Comparison of ENCODE assay signal across 8 mouse cellular contexts in genomic region chr12:30596818-30597407, GRCm38 (mm10). TPM values are rescaled to one million over a fixed set of nuclear protein-coding genes. Genes with fewer than 3 reads are reported as not detected.
DNase-seq lines count a peak whose midpoint lies in the region; ATAC-seq and TF ChIP-seq lines count a peak whose summit lies in the region.

No protein-coding gene starts in this region.

- 34% methylated on average over 8 of the region's 8 CpGs for WGBS in bone marrow, adult 2 months
- WGBS in hindbrain, embryonic 16.5 days, result 38% methylated on average over 8 of the region's 8 CpGs
- WGBS in midbrain, postnatal 0 days, result 39% methylated on average over 8 of the region's 8 CpGs

- no peaks in the 10 kb centered on the region for H3K4me1 ChIP-seq in bone marrow, adult 2 months (ENCODE audit: control insufficient read depth, insufficient read depth, low read length)
- H3K4me1 ChIP-seq in embryonic fibroblast, embryonic 13.5 days (ENCODE audit: control insufficient read depth, insufficient read depth, low read length), result no peaks in the 10 kb centered on the region; the same call in 1 of the 2 replicates
- no peaks in the 10 kb centered on the region for H3K4me1 ChIP-seq in hindbrain, embryonic 16.5 days (ENCODE audit: control insufficient read depth, insufficient read depth, low read depth, low read length)
- no peaks in the 10 kb centered on the region for H3K4me1 ChIP-seq in midbrain, postnatal 0 days (ENCODE audit: insufficient read depth, low read length)

- no peaks in the 10 kb centered on the region for H3K9me3 ChIP-seq in hindbrain, embryonic 16.5 days (ENCODE audit: control insufficient read depth, low read length)
- H3K9me3 ChIP-seq in midbrain, postnatal 0 days (ENCODE audit: low read length), result no peaks in the 10 kb centered on the region

- H3K27me3 ChIP-seq in hindbrain, embryonic 16.5 days (replicated peaks; ENCODE audit: control insufficient read depth, insufficient read depth, low read length), result no peaks in the 10 kb centered on the region
- no peaks in the 10 kb centered on the region for H3K27me3 ChIP-seq in midbrain, postnatal 0 days (ENCODE audit: insufficient read depth, low read length)

- DNase-seq in ovary, postnatal 14 days (ENCODE audit: low spot score), result peak; percentile 39
- DNase-seq in ovary, postnatal 10 days (ENCODE audit: low spot score), result no peak
- peak; percentile 64 to 84 for DNase-seq in left cerebral cortex, postnatal 25 days (ENCODE audit: low spot score in 2 of 2)
- DNase-seq in midbrain, postnatal 0 days (ENCODE audit: low spot score), result peak; percentile 87
- DNase-seq in thymus, postnatal 25 days, result peak; percentile 43

- no peaks in the 10 kb centered on the region for H3K36me3 ChIP-seq in hindbrain, embryonic 16.5 days (ENCODE audit: control insufficient read depth, insufficient read depth, low read length)
- no peaks in the 10 kb centered on the region; the same call in 1 of the 2 replicates for H3K36me3 ChIP-seq in midbrain, postnatal 0 days (ENCODE audit: insufficient read depth, low read length)

- TF ChIP-seq CTCF in bone marrow, adult 2 months (IDR thresholded peaks at IDR 0.05; ENCODE audit: control insufficient read depth, insufficient read depth, low read length), result peak; percentile 62
- peak; percentile 60; the same call in 1 of the 2 replicates for TF ChIP-seq CTCF in embryonic fibroblast, embryonic 13.5 days (IDR thresholded peaks at IDR 0.05; ENCODE audit: borderline replicate concordance, insufficient read depth, low read length)
- TF ChIP-seq CTCF in midbrain, postnatal 0 days (IDR thresholded peaks at IDR 0.05), result peak; percentile 98

- ATAC-seq in hindbrain, embryonic 16.5 days, result peak; percentile 80
- ATAC-seq in midbrain, postnatal 0 days (ENCODE audit: low FRiP score), result peak; percentile 80; the same call in 1 of the 2 replicates

- no peak for TF ChIP-seq POLR2A in bone marrow, adult 2 months (IDR thresholded peaks at IDR 0.05; ENCODE audit: borderline replicate concordance, control insufficient read depth, low read depth, low read length)
- TF ChIP-seq POLR2A in embryonic fibroblast, embryonic 13.5 days (IDR thresholded peaks at IDR 0.05; ENCODE audit: low read depth, low read length), result no peak

- H3K4me3 ChIP-seq in bone marrow, adult 2 months (replicated peaks; ENCODE audit: control insufficient read depth, low read depth, low read length), result no peak overlapping the region
- no peak overlapping the region for H3K4me3 ChIP-seq in embryonic fibroblast, embryonic 13.5 days (ENCODE audit: insufficient read depth, low read length)
- no peak overlapping the region for H3K4me3 ChIP-seq in hindbrain, embryonic 16.5 days (ENCODE audit: low read length)
- no peak overlapping the region for H3K4me3 ChIP-seq in midbrain, postnatal 0 days (ENCODE audit: low read depth, low read length)

- H3K9ac ChIP-seq in hindbrain, embryonic 16.5 days (ENCODE audit: low read depth, low read length), result no peak overlapping the region
- H3K9ac ChIP-seq in midbrain, postnatal 0 days (replicated peaks; ENCODE audit: low read length, poor library complexity, severe bottlenecking), result no peak overlapping the region

- intact Hi-C loops in left cerebral cortex, postnatal 25 days (cut with DNase I), result loop anchor here (1.0 to 5.0 kb wide), 3 partner anchors 95 to 408 kb away; no protein-coding TSS in a partner anchor

- no peak overlapping the region for H3K27ac ChIP-seq in bone marrow, adult 2 months (ENCODE audit: control insufficient read depth, insufficient read depth, low read depth, low read length, poor library complexity)
- H3K27ac ChIP-seq in embryonic fibroblast, embryonic 13.5 days (ENCODE audit: insufficient read depth, low read length), result no peak overlapping the region
- no peak overlapping the region for H3K27ac ChIP-seq in hindbrain, embryonic 16.5 days (ENCODE audit: low read depth, low read length)
- no peak overlapping the region for H3K27ac ChIP-seq in midbrain, postnatal 0 days (ENCODE audit: low read depth, low read length)

- no peak overlapping the region for H3K4me2 ChIP-seq in hindbrain, embryonic 16.5 days (ENCODE audit: low read length)
- H3K4me2 ChIP-seq in midbrain, postnatal 0 days (ENCODE audit: low read depth, low read length, poor library complexity, severe bottlenecking), result no peak overlapping the region

RNA-seq across cellular contexts. Expression of gene Tmem18, which starts 12.7 kb away (rescaled TPM):
- polyA plus RNA-seq in bone marrow, adult 2 months (2011; ENCODE audit: insufficient read depth, insufficient read length, low replicate concordance, missing spikeins), result 2.6 and 4.7 TPM in 2 replicates
- 22.8 and 31.1 TPM in 2 replicates for polyA plus RNA-seq in embryonic fibroblast, embryonic 13.5 days (2011; ENCODE audit: insufficient read length, low read depth, missing spikeins)
- 38.2 and 38.9 TPM in 2 replicates for polyA plus RNA-seq in hindbrain, embryonic 16.5 days (2015; fragmentation: Nextera tagmentation; extraction: Ambion mirVana)
- total RNA-seq in left cerebral cortex, postnatal 25 days (2021), result 10 to 100 TPM; 35.6 to 36.1 TPM
- total RNA-seq in midbrain, postnatal 0 days (2014; rRNA removed), result 43.9 and 60.5 TPM in 2 replicates
- polyA plus RNA-seq in midbrain, postnatal 0 days (2015; fragmentation: Nextera tagmentation; extraction: Ambion mirVana), result 42.7 and 44.2 TPM in 2 replicates
